Mouse (Mus musculus) adipocyte (in vitro differentiated cells): ENCODE results near the gene Heyl.

Experiments used
- DNase-seq: peaks from one replicate; pipeline ENCODE4 v3.0.0-alpha.2; 2016; ENCODE audit warnings: low spot score

The Heyl gene

DNA sequence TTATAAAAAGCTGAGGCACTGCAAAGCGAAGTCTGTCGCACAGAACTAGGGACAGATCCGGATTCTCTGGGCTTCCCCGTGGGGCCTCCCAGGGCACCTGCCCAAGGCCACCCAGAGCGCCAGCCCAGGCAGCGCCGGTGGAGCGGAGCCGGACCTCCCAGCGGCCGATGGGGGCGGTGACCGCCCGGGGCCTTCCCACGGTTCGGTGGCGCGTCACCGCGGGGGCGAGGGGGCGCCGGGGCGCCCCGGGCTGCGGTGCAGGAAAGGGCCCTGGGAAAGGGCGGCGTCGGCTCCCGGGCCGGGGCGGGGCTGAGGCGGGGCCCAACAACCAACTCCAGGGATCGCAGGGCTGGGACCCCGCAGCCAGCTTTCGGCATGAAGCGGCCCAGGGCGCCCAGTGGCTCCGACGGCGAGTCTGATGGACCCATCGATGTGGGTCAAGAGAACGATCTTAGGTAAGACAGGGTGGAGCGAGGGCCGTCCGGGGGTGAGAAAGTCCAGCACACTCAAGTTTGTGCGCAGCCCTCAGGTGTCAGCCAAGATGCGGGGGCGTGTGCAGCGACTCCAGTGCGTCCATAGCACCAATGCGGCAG, at the start of gene Heyl:
TSS of gene Heyl (plus strand) at position 65 of the 593 bp plus-strand sequence.
- DNase-seq, result no peak

DNA sequence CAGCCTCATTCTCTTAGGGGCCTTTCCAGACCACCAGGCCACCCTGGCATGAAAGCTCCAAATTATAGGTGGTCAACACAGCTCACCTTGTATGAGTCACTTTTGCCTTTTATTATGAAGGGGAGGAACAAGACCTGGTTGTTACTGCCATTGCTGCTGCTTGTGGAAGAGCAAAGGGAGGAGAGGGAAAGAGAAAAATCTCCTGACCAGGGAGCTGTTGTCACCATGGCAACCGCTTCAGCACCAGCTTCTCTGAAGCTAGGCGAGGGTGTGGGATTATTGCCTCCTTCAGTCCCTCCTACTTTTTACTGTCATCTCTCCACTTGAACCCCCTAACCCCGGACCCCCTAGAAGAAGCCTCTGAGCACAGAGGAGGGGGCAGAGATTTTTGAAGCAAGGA, 48.5 kb upstream of the Heyl start:
- no peak for DNase-seq

DNA sequence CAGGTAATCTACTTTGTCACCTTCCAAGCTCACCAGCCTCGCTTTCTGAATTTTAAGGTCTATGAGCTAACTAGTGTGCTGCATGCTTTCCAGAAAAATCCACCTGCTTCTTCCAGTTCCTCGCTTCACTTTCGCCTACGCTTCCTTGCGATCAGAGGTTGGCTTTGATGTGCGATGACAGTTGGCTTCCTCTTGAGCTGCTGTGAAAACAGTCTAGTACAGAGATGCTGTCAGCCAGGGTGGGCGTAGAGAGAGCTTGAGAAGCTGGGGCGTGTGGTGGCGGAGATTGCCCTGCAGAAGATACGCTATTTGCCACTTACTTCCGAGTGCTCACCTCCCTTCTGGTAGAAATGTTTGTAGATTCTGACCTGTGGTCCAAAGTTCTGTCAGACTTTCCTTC, 41.0 kb upstream of the Heyl start:
- no peak for DNase-seq

DNA sequence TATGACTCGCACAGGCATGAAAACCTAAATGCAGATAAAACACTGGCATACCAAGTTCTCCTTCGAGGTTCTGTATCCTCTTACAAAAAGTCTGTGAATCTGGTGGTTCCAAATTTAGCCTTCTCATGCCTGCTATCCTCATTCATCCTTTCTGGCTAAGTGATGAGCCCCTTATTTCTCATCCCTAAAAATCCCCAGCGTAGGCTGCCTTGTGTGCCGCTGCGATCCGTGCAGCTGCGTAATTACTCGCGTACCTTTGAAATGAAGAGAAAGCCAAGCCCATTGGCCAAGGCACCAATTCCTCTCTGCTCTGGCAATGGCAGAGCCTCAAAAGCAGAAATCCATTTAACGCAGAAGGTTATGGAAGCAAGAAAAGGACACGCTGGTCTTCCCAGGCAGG, 39.6 kb upstream of the Heyl start:
- no peak for DNase-seq

DNA sequence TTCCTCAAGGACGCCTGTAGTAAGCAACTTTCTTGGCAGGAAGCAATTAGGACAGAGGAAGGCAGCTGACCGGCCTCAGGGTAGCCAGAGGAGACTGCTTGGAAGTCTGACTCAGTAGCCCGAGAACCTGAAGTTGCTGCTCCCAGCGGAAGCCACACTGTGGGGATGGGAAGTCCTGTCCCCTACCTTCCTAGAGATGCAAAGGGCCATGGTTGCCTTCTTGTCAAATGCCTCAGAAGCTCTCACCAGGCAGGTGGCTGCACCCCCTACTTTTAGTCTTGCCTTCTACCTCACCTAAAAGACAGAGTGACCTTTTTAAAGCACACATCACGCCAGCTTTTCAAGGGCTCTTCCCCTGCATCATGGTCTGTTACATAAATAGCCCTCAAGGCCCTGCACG, 36.7 kb upstream of the Heyl start:
- DNase-seq, result no peak

DNA sequence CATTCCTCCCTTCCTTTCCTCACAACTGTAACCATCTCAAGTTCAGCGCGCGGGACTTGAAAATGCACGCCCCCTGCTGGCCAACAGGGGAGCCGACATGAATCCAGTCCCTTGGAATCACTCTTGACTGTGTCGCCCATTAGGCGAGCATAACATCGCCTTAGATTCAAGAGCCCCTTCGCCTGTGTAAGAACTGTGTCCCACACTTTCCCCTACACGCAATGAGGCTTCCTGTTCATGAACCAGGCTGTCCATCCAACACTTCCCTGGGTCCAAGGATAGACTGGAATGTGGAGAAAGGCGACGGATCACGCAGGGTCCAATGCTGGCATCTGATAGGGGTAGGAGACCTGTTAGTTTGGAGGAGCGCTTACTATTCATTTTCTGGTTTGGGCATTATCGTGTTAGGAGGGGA, 32.6 kb upstream of the Heyl start:
- DNase-seq, result no peak

DNA sequence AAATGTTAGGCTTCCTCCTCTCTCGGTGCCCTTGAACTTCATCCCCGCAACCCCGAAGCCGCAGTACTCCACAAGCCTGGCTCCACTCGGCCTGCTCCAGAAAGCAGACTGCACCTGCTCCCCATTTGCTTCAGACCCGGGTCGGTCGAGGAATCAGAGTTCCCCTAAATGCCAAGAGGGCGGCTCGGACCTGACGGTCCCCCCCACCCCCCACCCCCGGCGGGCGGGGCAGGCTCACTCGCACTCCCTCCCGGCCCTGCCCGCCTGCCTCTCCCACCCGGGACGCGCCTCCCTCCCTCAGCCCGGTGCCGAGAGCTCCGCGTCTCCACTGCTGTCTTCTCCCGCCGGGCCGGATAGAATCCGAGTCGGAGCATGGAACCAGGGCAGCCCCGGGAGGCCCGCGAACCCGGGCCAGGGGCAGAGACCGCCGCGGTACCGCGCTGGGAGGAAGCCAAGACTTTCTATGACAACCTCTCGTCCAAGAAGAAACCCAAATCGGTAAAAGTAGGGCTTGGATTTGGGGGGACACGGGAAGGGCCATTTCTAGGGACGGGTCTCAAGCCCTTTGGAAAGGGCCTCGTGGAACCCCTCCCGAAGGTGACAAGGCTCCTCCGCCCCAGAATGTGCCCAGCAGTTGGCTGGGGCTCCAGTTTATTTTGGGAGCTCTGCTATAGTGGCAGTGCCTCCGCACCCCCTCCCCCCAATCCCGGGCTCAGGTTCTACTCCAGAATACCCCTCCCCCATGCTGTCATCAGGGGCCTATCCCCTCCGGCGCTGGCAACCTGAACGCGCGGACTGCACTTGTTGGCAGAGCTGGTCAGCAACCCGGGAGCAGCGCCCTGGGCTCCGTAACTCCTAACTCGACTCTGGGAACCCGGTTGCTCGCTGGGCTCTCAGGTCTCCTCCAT, 31.9 kb upstream of the Heyl start, which contains the start of gene Nt5c1a:
TSS of gene Nt5c1a (plus strand) at position 319 of the 908 bp plus-strand sequence.
- no peak for DNase-seq

DNA sequence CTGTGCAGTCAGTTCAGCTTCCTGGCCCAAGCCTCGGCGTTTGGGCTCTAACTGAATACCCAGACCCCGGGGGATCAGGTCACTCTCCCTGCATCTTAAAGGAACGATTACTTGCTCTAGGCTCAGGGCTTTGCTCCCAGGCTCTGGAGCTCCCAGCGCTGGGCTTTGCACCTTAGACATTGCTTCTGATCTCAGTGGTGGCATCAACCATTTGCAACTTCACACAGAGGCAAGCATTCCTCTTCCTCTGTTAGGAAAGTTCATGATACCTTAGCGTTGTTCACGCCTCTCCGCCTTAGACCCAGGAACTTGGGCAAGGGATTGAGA, 31.3 kb upstream of the Heyl start:
- no peak for DNase-seq

DNA sequence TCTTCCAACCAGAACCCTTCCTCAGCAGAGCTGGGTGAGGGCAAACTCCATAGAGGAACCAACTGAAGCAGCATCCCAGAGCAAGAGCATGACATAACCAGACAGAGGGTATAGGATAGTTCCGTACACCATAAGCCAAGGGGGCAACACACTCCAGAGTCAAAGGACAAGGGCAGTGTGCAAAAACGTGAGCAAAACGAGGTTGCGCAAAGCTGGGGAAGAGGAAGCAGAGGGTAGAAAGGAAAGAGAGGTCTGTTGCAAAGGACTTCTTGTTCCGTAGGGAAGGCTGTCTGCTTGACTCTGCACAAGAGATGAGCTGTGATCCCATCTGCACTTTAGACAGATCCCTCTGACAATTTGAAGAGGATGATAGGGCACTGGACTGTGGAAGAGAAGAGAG, 26.0 kb upstream of the Heyl start:
- no peak for DNase-seq

DNA sequence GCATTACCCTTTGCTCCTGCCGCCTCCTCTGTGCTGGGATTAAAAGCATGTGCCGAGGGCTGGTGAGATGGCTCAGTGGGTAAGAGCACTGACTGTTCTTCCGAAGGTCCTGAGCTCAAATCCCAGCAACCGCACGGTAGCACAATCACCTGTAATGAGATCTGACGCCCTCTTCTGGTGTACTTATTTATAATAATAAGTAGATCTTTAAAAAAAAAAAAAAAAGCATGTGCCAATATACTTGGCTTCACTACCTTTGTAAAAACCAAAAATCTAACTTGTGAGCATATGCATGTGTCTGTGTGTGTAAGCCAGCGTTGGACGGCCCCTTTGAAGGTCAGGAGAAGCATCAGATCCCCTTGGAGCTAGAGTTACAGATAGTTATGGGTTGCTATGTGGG, 22.4 kb upstream of the Heyl start:
- DNase-seq, result no peak

DNA sequence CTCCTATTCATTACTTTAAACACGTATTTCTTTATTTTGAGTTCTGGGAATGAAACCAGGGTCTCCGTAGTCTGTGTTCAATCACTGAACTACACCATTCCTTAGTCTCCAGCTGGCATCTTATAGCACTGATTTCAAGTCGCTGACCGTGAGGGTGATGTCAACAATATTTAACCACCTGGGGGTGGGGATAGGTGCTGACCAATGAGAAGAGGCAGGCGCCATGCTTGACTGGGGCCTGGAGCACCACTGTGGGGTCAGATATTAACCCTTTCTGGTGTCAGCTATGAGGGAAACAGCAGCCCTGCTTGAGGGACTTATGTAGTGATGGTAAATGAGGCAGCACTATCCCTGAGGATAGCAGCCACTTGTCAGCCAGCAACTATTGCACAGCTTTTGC, 21.9 kb upstream of the Heyl start:
- no peak for DNase-seq

DNA sequence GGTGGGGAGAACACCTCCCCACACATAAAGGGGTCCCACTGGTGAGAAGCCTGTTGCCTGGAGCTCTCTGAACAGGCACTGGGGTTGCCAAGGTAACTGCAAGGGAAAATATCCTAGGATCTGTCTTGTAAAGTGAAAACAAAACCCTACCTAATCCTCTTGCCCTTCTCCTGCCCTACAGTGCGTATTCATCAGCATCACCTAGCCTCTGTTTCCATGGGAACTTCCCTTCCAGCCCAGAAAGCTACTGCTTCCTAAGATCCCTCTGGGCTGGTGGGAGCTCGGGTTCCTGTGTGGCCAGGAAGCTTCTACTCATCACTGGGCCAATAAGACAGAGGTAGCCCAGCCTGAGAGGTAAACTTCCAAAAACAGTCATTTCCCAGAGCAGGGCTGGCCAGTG, 21.0 kb upstream of the Heyl start:
- DNase-seq, result no peak

DNA sequence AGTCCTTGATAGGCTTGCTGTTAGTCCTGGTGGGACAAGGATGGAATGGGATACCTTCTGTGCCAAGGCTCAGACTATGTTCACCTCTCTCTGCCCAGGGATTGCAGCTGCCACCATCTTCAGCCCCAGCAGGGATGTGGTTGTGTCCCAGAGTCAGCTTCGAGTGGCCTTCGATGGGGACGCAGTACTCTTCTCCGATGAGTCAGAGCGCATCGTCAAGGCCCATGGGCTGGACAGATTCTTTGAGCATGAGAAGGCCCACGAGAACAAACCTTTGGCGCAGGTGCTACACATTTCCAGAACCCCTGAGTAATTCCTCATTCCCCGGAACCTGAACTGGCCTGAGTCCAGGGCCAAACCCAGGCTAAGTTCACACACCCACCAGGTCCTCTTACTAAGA, 19.4 kb upstream of the Heyl start:
- DNase-seq, result no peak

DNA sequence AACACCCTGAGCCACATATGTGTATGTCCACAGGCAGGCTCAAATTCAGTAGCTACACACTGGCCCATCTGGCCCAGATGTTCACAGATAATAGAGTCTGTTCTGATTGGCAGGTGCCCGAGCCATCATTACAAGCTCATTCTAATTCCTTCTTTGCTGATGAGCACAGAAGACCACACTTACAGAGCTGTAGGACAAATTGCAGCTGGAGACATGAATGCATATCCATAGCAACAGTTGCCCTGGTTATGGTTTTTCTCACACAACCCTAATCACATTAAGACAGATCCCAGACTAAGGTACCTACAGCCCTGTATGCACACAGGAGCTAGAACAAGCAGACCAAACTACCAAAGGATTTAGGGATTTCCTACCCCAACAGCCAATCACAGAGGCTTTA, 18.0 kb upstream of the Heyl start:
- DNase-seq, result no peak

DNA sequence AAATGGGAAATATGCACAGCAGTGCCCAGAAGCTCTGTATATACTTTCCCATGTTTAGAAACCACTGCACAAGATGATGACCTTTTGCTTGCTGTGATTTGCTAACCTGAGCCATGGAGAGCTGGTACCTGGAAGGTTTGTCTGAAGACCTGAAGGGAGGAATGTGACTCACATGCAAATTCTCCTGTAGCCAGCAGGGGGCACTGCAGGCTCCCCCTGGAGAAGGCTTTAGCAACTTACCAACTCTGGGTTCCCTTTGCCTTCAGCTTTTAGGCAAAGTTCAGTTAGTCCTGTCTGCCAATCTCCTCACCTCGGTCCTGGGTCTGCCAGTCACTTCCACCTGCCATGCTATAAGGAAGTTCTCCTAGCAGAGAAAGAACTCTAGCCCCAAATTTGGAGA, 16.6 kb upstream of the Heyl start:
- DNase-seq, result peak; percentile 46

DNA sequence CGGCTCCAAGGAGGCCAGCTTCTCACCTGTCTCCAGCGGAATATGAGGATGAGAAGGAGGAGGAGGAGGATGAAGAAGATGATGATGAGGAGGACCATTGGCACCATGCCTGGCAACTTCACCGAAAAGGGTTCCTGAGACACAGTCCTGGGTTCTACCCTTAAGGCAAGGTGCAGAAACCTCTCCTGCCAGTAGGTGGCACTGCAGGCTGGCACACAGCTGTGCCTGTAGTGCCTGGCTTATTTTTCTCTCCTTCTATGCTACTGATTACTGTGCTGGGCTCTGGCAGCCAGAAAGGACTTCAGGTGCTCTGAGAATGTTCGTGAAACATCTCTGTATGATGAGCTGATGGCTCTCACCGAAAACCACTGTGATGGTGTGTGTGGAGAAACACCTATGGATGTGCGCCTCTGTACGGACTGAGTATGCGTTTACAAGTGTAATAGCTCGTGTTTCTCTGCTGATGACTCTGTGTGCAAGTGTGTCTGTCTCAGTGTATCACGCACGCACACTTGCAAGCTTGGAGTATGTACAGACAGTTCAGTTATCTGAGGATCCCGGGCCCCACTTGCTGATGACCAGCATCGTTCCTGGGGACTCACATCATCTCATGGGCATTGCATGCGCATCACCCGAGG, 13.5 kb upstream of the Heyl start:
- peak; percentile 63 for DNase-seq

DNA sequence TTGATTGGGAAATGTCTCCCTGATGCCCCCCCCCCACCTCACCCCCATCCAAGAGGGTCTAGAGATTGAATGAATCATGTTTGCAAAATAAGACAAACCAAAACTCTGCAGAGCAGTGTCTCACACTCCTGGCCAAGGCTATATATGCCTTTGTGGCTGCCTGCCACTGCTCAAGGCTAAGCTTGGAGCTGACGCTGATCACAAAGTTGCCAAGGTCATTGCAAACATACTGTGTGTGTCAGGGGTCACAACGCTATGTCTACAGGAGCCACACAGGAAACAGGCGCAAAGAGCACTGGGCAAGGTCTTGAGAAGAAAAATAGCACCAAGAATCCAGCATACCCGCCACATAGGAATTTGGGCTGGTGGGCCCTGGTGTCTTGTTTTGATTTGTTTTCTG, 12.7 kb upstream of the Heyl start:
- DNase-seq, result no peak

DNA sequence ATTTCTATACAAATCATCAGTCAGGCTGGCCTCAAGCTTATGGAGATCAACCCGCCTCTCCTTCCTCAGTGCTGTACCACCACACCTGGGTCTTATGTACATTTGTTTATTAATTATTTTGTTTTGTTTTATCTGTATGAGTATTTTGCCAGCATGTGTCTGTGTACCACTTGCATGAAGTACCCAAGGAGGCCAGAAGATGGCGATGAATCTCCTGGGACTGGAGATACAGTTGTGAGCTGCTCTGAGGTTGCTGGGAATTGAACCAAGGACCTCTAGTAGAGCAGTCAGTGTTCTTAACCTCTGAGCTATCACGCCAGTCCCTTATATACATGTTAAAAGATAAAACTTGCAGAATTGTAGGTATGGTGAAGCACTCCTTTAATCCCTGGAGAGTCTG, 10.0 kb upstream of the Heyl start:
- peak; percentile 14 for DNase-seq

DNA sequence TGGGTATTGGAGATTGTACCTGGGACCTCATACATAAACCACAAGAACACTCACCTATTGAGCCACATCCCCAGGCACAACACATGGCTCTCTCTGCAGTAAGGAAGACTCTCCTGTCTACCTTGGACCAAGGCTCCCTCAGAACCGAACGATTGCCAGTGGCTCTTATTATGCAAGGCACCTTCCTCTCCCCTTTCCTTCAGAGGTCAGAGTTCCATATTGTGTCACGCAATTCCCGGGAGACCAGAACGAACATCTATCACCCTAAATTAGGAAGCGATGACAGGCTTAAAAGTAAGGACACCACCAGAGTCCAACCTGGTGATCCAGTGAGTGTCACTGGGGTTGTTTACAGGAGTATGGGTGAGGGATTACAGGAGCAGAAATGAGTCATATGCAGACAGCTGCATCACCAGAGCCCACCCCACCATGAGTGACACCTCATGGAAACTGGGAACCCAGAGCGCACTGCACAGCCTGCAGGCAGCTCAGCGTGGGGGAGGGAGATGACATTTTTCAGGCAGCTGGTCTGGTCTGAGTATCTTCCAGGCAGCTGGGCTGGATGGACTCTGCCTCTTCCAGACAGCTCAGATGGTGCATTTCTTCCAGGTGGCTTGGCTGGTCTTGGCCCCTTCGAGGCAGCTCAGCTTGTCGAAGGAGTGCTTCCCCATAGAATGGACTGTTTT, 7.5 kb upstream of the Heyl start:
- DNase-seq, result peak; percentile 32

DNA sequence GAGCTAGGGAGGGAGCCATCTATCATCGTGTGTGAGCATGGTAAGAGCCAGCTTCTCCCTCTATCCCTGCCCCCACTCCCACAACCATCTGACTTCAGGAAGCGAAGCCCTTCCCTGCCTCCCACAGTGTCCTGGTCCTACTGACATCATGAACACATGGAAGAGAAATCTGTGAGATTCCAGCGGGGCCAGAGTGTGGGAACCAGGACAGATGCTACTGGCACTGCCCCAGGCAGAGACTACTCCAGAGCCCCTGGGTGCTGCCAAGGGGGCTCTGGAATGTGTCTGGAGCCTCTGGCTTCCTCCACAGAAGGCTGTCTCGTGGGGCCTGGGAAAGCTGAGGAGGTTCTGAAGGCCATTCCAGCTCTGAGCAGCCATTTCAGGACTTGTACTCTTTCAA, 5.6 kb upstream of the Heyl start:
- peak; percentile 9 for DNase-seq

DNA sequence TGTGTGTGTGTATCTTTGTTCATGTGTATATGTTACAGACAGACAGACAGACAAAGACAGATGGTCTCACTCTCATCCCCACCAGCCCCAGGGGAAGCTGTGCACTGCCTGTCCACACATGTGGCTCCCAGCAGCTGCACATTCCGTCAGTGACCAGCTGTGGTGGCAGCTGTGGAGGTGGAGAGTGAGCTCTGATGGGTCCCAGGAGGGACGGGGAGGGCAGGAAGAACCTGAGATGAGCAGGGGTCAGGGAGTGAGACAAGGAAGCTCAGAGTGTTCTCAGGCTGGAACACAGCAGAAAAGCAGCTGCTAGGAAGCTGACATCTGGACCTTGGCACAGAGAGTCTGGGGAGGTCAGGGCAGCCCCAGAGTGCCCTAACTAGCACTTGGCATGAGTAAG, 5.1 kb upstream of the Heyl start:
- DNase-seq, result peak; percentile 42

DNA sequence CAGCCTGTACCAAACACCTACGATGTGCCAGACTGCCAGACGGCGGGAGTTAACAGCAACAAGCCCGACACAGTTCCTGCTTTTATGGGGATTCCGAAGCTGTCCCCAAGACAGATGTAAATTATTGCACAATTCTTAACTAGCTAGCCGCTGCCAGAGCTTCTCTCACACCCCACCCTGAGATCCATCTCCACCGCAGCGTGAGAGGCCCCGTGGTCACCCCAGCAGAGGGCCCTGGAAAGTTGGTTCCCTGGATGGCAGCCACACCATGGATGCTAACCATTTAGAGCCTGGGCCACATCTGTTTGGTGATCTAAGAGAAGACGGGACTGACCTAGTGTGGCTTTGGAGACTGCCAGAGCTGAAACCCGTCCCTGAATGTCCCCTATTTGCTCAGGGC, 4.2 kb upstream of the Heyl start:
- DNase-seq, result no peak

DNA sequence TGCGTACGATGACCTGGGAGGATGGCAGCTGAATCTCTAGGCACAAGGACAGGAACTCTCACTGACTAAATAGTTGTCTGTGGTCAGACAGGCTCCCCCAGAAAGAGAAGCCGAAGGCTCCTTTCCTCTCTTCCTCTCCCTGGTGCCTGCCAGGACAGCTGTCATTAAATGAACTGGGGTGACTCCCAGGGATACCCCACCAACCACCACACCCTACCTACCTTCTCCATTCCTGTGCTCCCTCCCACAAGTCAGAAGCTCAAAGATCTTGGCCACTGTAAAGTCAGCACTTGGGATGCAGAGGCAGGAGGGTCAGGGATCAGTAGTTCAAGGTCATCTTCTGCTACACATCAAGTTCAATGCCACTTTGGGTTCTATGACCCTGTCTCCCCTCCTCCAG, 515 bp upstream of the Heyl start:
- no peak for DNase-seq
